Comparison of ENCODE assay signal across 19 mouse cellular contexts in genomic region chr2:140330508-140331306, GRCm38 (mm10). TPM values are rescaled to one million over a fixed set of nuclear protein-coding genes. Genes with fewer than 3 reads are reported as not detected.
"Had no signal": no experiment of that assay in that cellular context is flagged by ENCODE, and none has a peak within 500 bp of the region (broad histone marks: within the 10 kb centered on the region; RNA-seq: fewer than 3 reads in every experiment).

No protein-coding gene starts in this region.

- H3K27ac ChIP-seq: limb, embryonic 15.5 days; liver, embryonic 12.5 days; midbrain, embryonic 10.5 days; midbrain, embryonic 15.5 days; neural tube, embryonic 12.5 days had no signal

- H3K9ac ChIP-seq: limb, embryonic 15.5 days; liver, embryonic 12.5 days; midbrain, embryonic 15.5 days; neural tube, embryonic 12.5 days had no signal

- H3K4me1 ChIP-seq: limb, embryonic 15.5 days; liver, embryonic 12.5 days; midbrain, embryonic 10.5 days; midbrain, embryonic 15.5 days; neural tube, embryonic 12.5 days had no signal

- H3K4me3 ChIP-seq: limb, embryonic 15.5 days; liver, embryonic 12.5 days; midbrain, embryonic 10.5 days; midbrain, embryonic 15.5 days; neural tube, embryonic 12.5 days had no signal

- H3K36me3 ChIP-seq: limb, embryonic 15.5 days; liver, embryonic 12.5 days; midbrain, embryonic 10.5 days; midbrain, embryonic 15.5 days; neural tube, embryonic 12.5 days had no signal

- H3K9me3 ChIP-seq: limb, embryonic 15.5 days; liver, embryonic 12.5 days; midbrain, embryonic 10.5 days; midbrain, embryonic 15.5 days; neural tube, embryonic 12.5 days had no signal

- H3K4me2 ChIP-seq: limb, embryonic 15.5 days; liver, embryonic 12.5 days; midbrain, embryonic 15.5 days; neural tube, embryonic 12.5 days had no signal

- ATAC-seq: liver, embryonic 12.5 days; midbrain, embryonic 15.5 days had no signal

- H3K27me3 ChIP-seq: limb, embryonic 15.5 days; liver, embryonic 12.5 days; midbrain, embryonic 15.5 days; neural tube, embryonic 12.5 days had no signal

- DNase-seq: kidney, adult 8-10 months; kidney, postnatal 25 days; layer of hippocampus, adult 9-11 months; layer of hippocampus, postnatal 36 days; lung, postnatal 36 days had no signal

RNA-seq across cellular contexts. Expression of gene Sel1l2, which starts 58.8 kb away (rescaled TPM):
- total RNA-seq: layer of hippocampus, postnatal 36 days; left cerebral cortex, adult 8-10 months; left cerebral cortex, postnatal 25 days; megakaryocyte, adult 5-6 weeks; monocyte, adult 5-6 weeks; neutrophil, adult 5-6 weeks had no signal
- polyA plus RNA-seq: intestine, embryonic 14.5 days; kidney, embryonic 16.5 days; limb, embryonic 11.5 days; limb, embryonic 15.5 days; liver, embryonic 12.5 days; liver, embryonic 16.5 days; midbrain, embryonic 10.5 days; midbrain, embryonic 15.5 days; neural tube, embryonic 12.5 days had no signal
